Mouse (Mus musculus): ENCODE measurements around the gene Smc1b.

The Smc1b gene

GRCm38 (mm10) chr15:85131275-85132192 lies at the start of gene Smc1b, which contains the start of gene Ribc2:
Gene Smc1b, minus strand, starts transcription at chr15:85131964.
Gene Ribc2, plus strand, starts transcription at chr15:85132078.
- DNase-seq, result peak; percentile 28

GRCm38 (mm10) chr15:85180368-85180767 lies 48.6 kb upstream of the Smc1b start:
- no peak for DNase-seq

GRCm38 (mm10) chr15:85179528-85180180 lies 47.9 kb upstream of the Smc1b start:
- DNase-seq, result no peak

GRCm38 (mm10) chr15:85178172-85178571 lies 46.4 kb upstream of the Smc1b start:
- DNase-seq, result no peak

GRCm38 (mm10) chr15:85177576-85177975 lies 45.8 kb upstream of the Smc1b start:
- DNase-seq, result no peak

GRCm38 (mm10) chr15:85174060-85174459 lies 42.3 kb upstream of the Smc1b start:
- DNase-seq, result no peak

- DNase-seq, result no peak
Measured at GRCm38 (mm10) chr15:85173425-85173824, 41.7 kb upstream of the Smc1b start.

- no peak for DNase-seq
Measured at GRCm38 (mm10) chr15:85172054-85172453, 40.3 kb upstream of the Smc1b start.

GRCm38 (mm10) chr15:85167086-85167679 lies 35.4 kb upstream of the Smc1b start:
- DNase-seq, result no peak

GRCm38 (mm10) chr15:85166433-85166933 lies 34.7 kb upstream of the Smc1b start:
- no peak for DNase-seq

- no peak for DNase-seq
Measured at GRCm38 (mm10) chr15:85162693-85163663, 31.2 kb upstream of the Smc1b start.

GRCm38 (mm10) chr15:85161416-85161815 lies 29.7 kb upstream of the Smc1b start:
- DNase-seq, result no peak

GRCm38 (mm10) chr15:85156198-85156597 lies 24.4 kb upstream of the Smc1b start:
- DNase-seq, result no peak

- DNase-seq, result no peak
Measured at GRCm38 (mm10) chr15:85154091-85154490, 22.3 kb upstream of the Smc1b start.

GRCm38 (mm10) chr15:85152577-85152976 lies 20.8 kb upstream of the Smc1b start:
- no peak for DNase-seq

- DNase-seq, result peak; percentile 10
Measured at GRCm38 (mm10) chr15:85151433-85151918, 19.7 kb upstream of the Smc1b start.

GRCm38 (mm10) chr15:85144249-85144648 lies 12.5 kb upstream of the Smc1b start:
- DNase-seq, result no peak

GRCm38 (mm10) chr15:85143747-85144146 lies 12.0 kb upstream of the Smc1b start:
- DNase-seq, result no peak

GRCm38 (mm10) chr15:85143161-85143560 lies 11.4 kb upstream of the Smc1b start:
- no peak for DNase-seq

GRCm38 (mm10) chr15:85142441-85142840 lies 10.7 kb upstream of the Smc1b start:
- DNase-seq, result no peak

- DNase-seq, result no peak
Measured at GRCm38 (mm10) chr15:85141290-85141689, 9.5 kb upstream of the Smc1b start.

- DNase-seq, result no peak
Measured at GRCm38 (mm10) chr15:85135143-85135542, 3.4 kb upstream of the Smc1b start.

Data from cerebellum, adult 11-12 months (tissue).